Mouse (Mus musculus) spleen, adult 18-20 months (tissue): Measurements from ENCODE around the gene Gm20431.

Experiments used
- DNase-seq, 2 experiments: peaks; one replicate each; pipeline ENCODE4 v3.0.0; 2022; ENCODE audit warnings: mixed read lengths in 2 of 2

Gene Gm20431

GRCm38 (mm10) chr2:167565682-167566081, 95.6 kb downstream of the Gm20431 start:
- peak; percentile 28 to 44 for DNase-seq

GRCm38 (mm10) chr2:167565312-167565656, 96.0 kb downstream of the Gm20431 start:
- DNase-seq = no peak

GRCm38 (mm10) chr2:167564551-167565311, 96.6 kb downstream of the Gm20431 start:
- DNase-seq = no peak

GRCm38 (mm10) chr2:167563703-167564102, 97.6 kb downstream of the Gm20431 start:
- DNase-seq = no peak

GRCm38 (mm10) chr2:167563035-167563434, 98.3 kb downstream of the Gm20431 start:
- DNase-seq = no peak

GRCm38 (mm10) chr2:167562101-167562500, 99.2 kb downstream of the Gm20431 start:
- no peak for DNase-seq

- DNase-seq = no peak
Measured at GRCm38 (mm10) chr2:167559413-167559812, 101.9 kb downstream of the Gm20431 start.
